Mouse (Mus musculus) stomach, embryonic 15.5 days (tissue): ENCODE measurements at regions not wholly inside any gene's neighbourhood (a gene's known extent, or its start where the extent isn't known, plus 50 kb on each side); places are given as distances from the start of the nearest gene placed in this dataset.
A peak's percentile ranks its signal among the peaks of the same experiment; 100 is the strongest.

Experiments used
- ATAC-seq: fragments of 200-750 bp; cut with Nextera tagmentation; 2 replicates; pipeline ENCODE4 v1.8.0; 2017; ENCODE audit warnings: low read depth, moderate number of reproducible peaks, moderate TSS enrichment; ENCODE audit not compliant: insufficient read depth, low FRiP score
- H3K27ac ChIP-seq: fragments of 300-500 bp; sonication (generic); 2 replicates; pipeline ENCODE4 v1.5.1; 2015; ENCODE audit warnings: mild to moderate bottlenecking, inconsistent platforms
- H3K27me3 ChIP-seq: fragments of 300-500 bp; sonication (generic); replicated peaks from 2 replicates; pipeline ENCODE4 v1.6.1; 2015; ENCODE audit warnings: inconsistent platforms
- H3K36me3 ChIP-seq: fragments of 300-500 bp; sonication (generic); 2 replicates; pipeline ENCODE4 v1.6.1; 2015; ENCODE audit warnings: inconsistent platforms
- H3K4me1 ChIP-seq: fragments of 300-500 bp; sonication (generic); 2 replicates; pipeline ENCODE4 v1.6.1; 2015; ENCODE audit warnings: inconsistent platforms
- H3K4me2 ChIP-seq: fragments of 300-500 bp; sonication (generic); 2 replicates; pipeline ENCODE4 v1.6.1; 2015; ENCODE audit warnings: mild to moderate bottlenecking, inconsistent platforms
- H3K4me3 ChIP-seq: fragments of 300-500 bp; sonication (generic); replicated peaks from 2 replicates; pipeline ENCODE4 v1.5.1; 2015; ENCODE audit warnings: inconsistent platforms
- H3K9ac ChIP-seq: fragments of 300-500 bp; sonication (generic); 2 replicates; pipeline ENCODE4 v1.6.1; 2015; ENCODE audit warnings: inconsistent platforms
- H3K9me3 ChIP-seq: fragments of 300-500 bp; sonication (generic); 2 replicates; pipeline ENCODE4 v1.6.1; 2016; ENCODE audit warnings: inconsistent platforms
- WGBS: fragments of 180-500 bp; shearing (Covaris S2); methylation state at CpG from one replicate; pipeline ENCODE4 v1.1.7; 2015; 5-methylcytosine and 5-hydroxymethylcytosine counted together

GRCm38 (mm10) chr19:15823688-15824371 is 123.3 kb downstream of the Psat1 start:
- H3K4me3 ChIP-seq, result no peak overlapping the region

GRCm38 (mm10) chr19:15820020-15820419 is 127.1 kb downstream of the Psat1 start:
- Histone ChIP-seq H3K36me3 (no peaks in the 10 kb centered on the region), H3K9ac (no peak overlapping the region), H3K4me2 (no peak overlapping the region), H3K9me3 (no peaks in the 10 kb centered on the region), H3K4me1 (no peaks in the 10 kb centered on the region), H3K27me3 (no peaks in the 10 kb centered on the region), H3K4me3 (no peak overlapping the region), H3K27ac (no peak overlapping the region)
- no peak for ATAC-seq
- 18% methylated on average over 7 of the region's 7 CpGs for WGBS

More at GRCm38 (mm10) chr19:15823688-15824371, 123.3 kb downstream of the Psat1 start:
- H3K9me3 ChIP-seq, result no peaks in the 10 kb centered on the region
- no peaks in the 10 kb centered on the region for H3K27me3 ChIP-seq
- no peak for ATAC-seq
- H3K4me2 ChIP-seq, result no peak overlapping the region
- no peak overlapping the region for H3K27ac ChIP-seq
- no peak overlapping the region for H3K9ac ChIP-seq
- 60% methylated on average over 6 of the region's 6 CpGs for WGBS
- no peaks in the 10 kb centered on the region for H3K36me3 ChIP-seq
- no peaks in the 10 kb centered on the region for H3K4me1 ChIP-seq

GRCm38 (mm10) chr19:15815166-15815565 is 132.0 kb downstream of the Psat1 start:
- no peak for ATAC-seq
- Histone ChIP-seq H3K4me3 (no peak overlapping the region), H3K27ac (no peak overlapping the region), H3K4me2 (no peak overlapping the region), H3K9me3 (no peaks in the 10 kb centered on the region), H3K27me3 (no peaks in the 10 kb centered on the region), H3K9ac (no peak overlapping the region), H3K4me1 (no peaks in the 10 kb centered on the region), H3K36me3 (no peaks in the 10 kb centered on the region)
- WGBS, result 69% methylated on average over 6 of the region's 6 CpGs

GRCm38 (mm10) chr19:15809008-15809407 is 138.1 kb downstream of the Psat1 start:
- Histone ChIP-seq H3K9ac (no peak overlapping the region), H3K27ac (no peak overlapping the region), H3K36me3 (no peaks in the 10 kb centered on the region), H3K4me2 (no peak overlapping the region), H3K4me3 (no peak overlapping the region), H3K27me3 (0 out of 2 replicates have a peak, but pooled peaks cover 8% of the 10 kb centered on the region), H3K4me1 (no peaks in the 10 kb centered on the region), H3K9me3 (no peaks in the 10 kb centered on the region)
- 83% methylated on average over 5 of the region's 5 CpGs for WGBS
- no peak for ATAC-seq

- Histone ChIP-seq H3K9me3 (no peaks in the 10 kb centered on the region), H3K4me3 (no peak overlapping the region), H3K9ac (no peak overlapping the region), H3K36me3 (no peaks in the 10 kb centered on the region), H3K4me1 (no peaks in the 10 kb centered on the region), H3K27ac (no peak overlapping the region), H3K4me2 (no peak overlapping the region), H3K27me3 (0 out of 2 replicates have a peak, but pooled peaks cover 8% of the 10 kb centered on the region)
- no peak for ATAC-seq
- 79% methylated on average over 2 of the region's 2 CpGs for WGBS
Measured at GRCm38 (mm10) chr19:15807681-15808080, 139.5 kb downstream of the Psat1 start.

GRCm38 (mm10) chr19:15803131-15803889 is 143.8 kb downstream of the Psat1 start:
- Histone ChIP-seq H3K27ac (no peak overlapping the region), H3K4me3 (no peak overlapping the region), H3K36me3 (no peaks in the 10 kb centered on the region), H3K4me2 (no peak overlapping the region), H3K9me3 (no peaks in the 10 kb centered on the region), H3K27me3 (0 out of 2 replicates have a peak, but pooled peaks cover 8% of the 10 kb centered on the region), H3K4me1 (peaks cover 10% of the 10 kb centered on the region; the same call in 1 of the 2 replicates), H3K9ac (no peak overlapping the region)
- ATAC-seq, result no peak
- 62% methylated on average over 8 of the region's 8 CpGs for WGBS

GRCm38 (mm10) chr19:15802641-15803040 is 144.5 kb downstream of the Psat1 start:
- no peak for ATAC-seq
- WGBS, result 73% methylated on average over 5 of the region's 5 CpGs
- no peaks in the 10 kb centered on the region for H3K36me3 ChIP-seq

GRCm38 (mm10) chr19:15801811-15802486 is 145.2 kb downstream of the Psat1 start:
- Histone ChIP-seq H3K4me3 (peak overlapping the region; percentile 29), H3K27me3 (0 out of 2 replicates have a peak, but pooled peaks cover 5% of the 10 kb centered on the region), H3K27ac (no peak overlapping the region), H3K36me3 (no peaks in the 10 kb centered on the region), H3K9me3 (no peaks in the 10 kb centered on the region), H3K9ac (no peak overlapping the region), H3K4me1 (peaks cover 10% of the 10 kb centered on the region; the same call in 1 of the 2 replicates), H3K4me2 (peak overlapping the region; percentile 54)
- WGBS, result 5% methylated on average over 17 of the region's 17 CpGs
- peak; percentile 70; the same call in 1 of the 2 replicates for ATAC-seq

More at GRCm38 (mm10) chr19:15802641-15803040, 144.5 kb downstream of the Psat1 start:
- no peak overlapping the region for H3K27ac ChIP-seq
- no peak overlapping the region for H3K4me3 ChIP-seq
- 0 out of 2 replicates have a peak, but pooled peaks cover 8% of the 10 kb centered on the region for H3K27me3 ChIP-seq
- H3K9me3 ChIP-seq, result no peaks in the 10 kb centered on the region
- peaks cover 10% of the 10 kb centered on the region; the same call in 1 of the 2 replicates for H3K4me1 ChIP-seq
- no peak overlapping the region for H3K9ac ChIP-seq
- no peak overlapping the region for H3K4me2 ChIP-seq

- peak overlapping the region; percentile 29 for H3K4me3 ChIP-seq
- 0 out of 2 replicates have a peak, but pooled peaks cover 5% of the 10 kb centered on the region for H3K27me3 ChIP-seq
- H3K9ac ChIP-seq, result no peak overlapping the region
- 0 out of 2 replicates have a peak overlapping the region, but pooled peaks have one; percentile 0 for H3K27ac ChIP-seq
- peak overlapping the region; percentile 54 for H3K4me2 ChIP-seq
- no peaks in the 10 kb centered on the region for H3K9me3 ChIP-seq
- H3K36me3 ChIP-seq, result no peaks in the 10 kb centered on the region
- ATAC-seq, result 0 out of 2 replicates have a peak, but pooled peaks have one; percentile 42
- 16% methylated on average over 16 of the region's 16 CpGs for WGBS
- peaks cover 16% of the 10 kb centered on the region; the same call in 1 of the 2 replicates for H3K4me1 ChIP-seq
Measured at GRCm38 (mm10) chr19:15800856-15801706, 146.1 kb downstream of the Psat1 start.

- no peaks in the 10 kb centered on the region for H3K9me3 ChIP-seq
- no peaks in the 10 kb centered on the region for H3K36me3 ChIP-seq
- H3K27ac ChIP-seq, result no peak overlapping the region
- H3K4me3 ChIP-seq, result no peak overlapping the region
- no peak for ATAC-seq
- 34% methylated on average over 4 of the region's 4 CpGs for WGBS
- no peak overlapping the region for H3K4me2 ChIP-seq
- H3K9ac ChIP-seq, result no peak overlapping the region
- H3K27me3 ChIP-seq, result no peaks in the 10 kb centered on the region
- H3K4me1 ChIP-seq, result peaks cover 13% of the 10 kb centered on the region; the same call in 1 of the 2 replicates
Measured at GRCm38 (mm10) chr19:15796466-15796865, 150.7 kb downstream of the Psat1 start.

GRCm38 (mm10) chr19:15791942-15792341 is 155.2 kb downstream of the Psat1 start:
- WGBS, result 67% methylated on average over 4 of the region's 4 CpGs
- H3K27ac ChIP-seq, result no peak overlapping the region
- H3K4me2 ChIP-seq, result no peak overlapping the region
- H3K27me3 ChIP-seq, result no peaks in the 10 kb centered on the region; the same call in 1 of the 2 replicates
- no peak for ATAC-seq
- H3K9ac ChIP-seq, result no peak overlapping the region
- H3K9me3 ChIP-seq, result no peaks in the 10 kb centered on the region
- H3K4me3 ChIP-seq, result no peak overlapping the region
- H3K36me3 ChIP-seq, result no peaks in the 10 kb centered on the region
- peaks cover 10% of the 10 kb centered on the region; the same call in 1 of the 2 replicates for H3K4me1 ChIP-seq
